Mouse (Mus musculus): ENCODE data around the gene Irgc1. TPM values are rescaled to one million over a fixed set of nuclear protein-coding genes. Genes with fewer than 3 reads are reported as not detected.

The Irgc1 gene
- polyA plus RNA-seq, 1 experiment from 2014 or later = not detected

- no peak for ATAC-seq
- 11% methylated on average over 25 of the region's 27 CpGs for WGBS
- DNase-seq (ENCODE audit: low spot score) = no peak
Observed at GRCm38 (mm10) chr7:24462388-24463319, 10.6 kb upstream of the Irgc1 start, which contains the start of gene Plaur. Gene Plaur, plus strand, starts transcription at chr7:24462484.

GRCm38 (mm10) chr7:24461376-24462051, 9.4 kb upstream of the Irgc1 start:
- WGBS = 74% methylated on average over 14 of the region's 14 CpGs
- H3K9me3 ChIP-seq (replicated peaks; ENCODE audit: control insufficient read depth, low read length) = no peaks in the 10 kb centered on the region
- no peak overlapping the region for H3K4me2 ChIP-seq (ENCODE audit: low read length)
- H3K4me3 ChIP-seq (ENCODE audit: low read depth, low read length) = no peak overlapping the region
- no peaks in the 10 kb centered on the region for H3K36me3 ChIP-seq (ENCODE audit: control insufficient read depth, insufficient read depth, low read length)
- H3K9ac ChIP-seq (ENCODE audit: low read length) = no peak overlapping the region
- H3K27me3 ChIP-seq (replicated peaks; ENCODE audit: control insufficient read depth, insufficient read depth, low read length) = no peaks in the 10 kb centered on the region
- H3K27ac ChIP-seq (ENCODE audit: low read depth, low read length) = no peak overlapping the region
- no peaks in the 10 kb centered on the region for H3K4me1 ChIP-seq (ENCODE audit: control insufficient read depth, insufficient read depth, low read length)
- ATAC-seq (no peak), DNase-seq (ENCODE audit: low spot score) (no peak)

More at GRCm38 (mm10) chr7:24462388-24463319, 10.6 kb upstream of the Irgc1 start, which contains the start of gene Plaur:
- H3K27me3 ChIP-seq (replicated peaks; ENCODE audit: control insufficient read depth, insufficient read depth, low read length) = no peaks in the 10 kb centered on the region
- no peaks in the 10 kb centered on the region for H3K4me1 ChIP-seq (ENCODE audit: control insufficient read depth, insufficient read depth, low read length)
- no peaks in the 10 kb centered on the region for H3K9me3 ChIP-seq (replicated peaks; ENCODE audit: control insufficient read depth, low read length)
- H3K36me3 ChIP-seq (ENCODE audit: control insufficient read depth, insufficient read depth, low read length) = no peaks in the 10 kb centered on the region
- no peak within 1 kb of the TSS for H3K4me3 ChIP-seq (ENCODE audit: low read depth, low read length)
- no peak within 1 kb of the TSS for H3K4me2 ChIP-seq (ENCODE audit: low read length)
- no peak within 1 kb of the TSS for H3K27ac ChIP-seq (ENCODE audit: low read depth, low read length)
- H3K9ac ChIP-seq (ENCODE audit: low read length) = no peak within 1 kb of the TSS

- ATAC-seq (no peak), DNase-seq (ENCODE audit: low spot score) (no peak)
- Histone ChIP-seq H3K4me3 (ENCODE audit: low read depth, low read length) (no peak overlapping the region), H3K27me3 (replicated peaks; ENCODE audit: control insufficient read depth, insufficient read depth, low read length) (no peaks in the 10 kb centered on the region), H3K4me2 (ENCODE audit: low read length) (no peak overlapping the region), H3K4me1 (ENCODE audit: control insufficient read depth, insufficient read depth, low read length) (no peaks in the 10 kb centered on the region), H3K9ac (ENCODE audit: low read length) (no peak overlapping the region), H3K9me3 (replicated peaks; ENCODE audit: control insufficient read depth, low read length) (no peaks in the 10 kb centered on the region), H3K27ac (ENCODE audit: low read depth, low read length) (no peak overlapping the region), H3K36me3 (ENCODE audit: control insufficient read depth, insufficient read depth, low read length) (no peaks in the 10 kb centered on the region)
- 77% methylated on average over 3 of the region's 3 CpGs for WGBS
Observed at GRCm38 (mm10) chr7:24459843-24460242, 7.7 kb upstream of the Irgc1 start.

- WGBS = 87% methylated on average over 5 of the region's 5 CpGs
- DNase-seq (ENCODE audit: low spot score) = no peak
Observed at GRCm38 (mm10) chr7:24459440-24459839, 7.3 kb upstream of the Irgc1 start.

GRCm38 (mm10) chr7:24457726-24458370, 5.8 kb upstream of the Irgc1 start:
- Histone ChIP-seq H3K9ac (ENCODE audit: low read length) (no peak overlapping the region), H3K4me1 (ENCODE audit: control insufficient read depth, insufficient read depth, low read length) (no peaks in the 10 kb centered on the region), H3K4me3 (ENCODE audit: low read depth, low read length) (no peak overlapping the region), H3K27me3 (replicated peaks; ENCODE audit: control insufficient read depth, insufficient read depth, low read length) (no peaks in the 10 kb centered on the region), H3K27ac (ENCODE audit: low read depth, low read length) (no peak overlapping the region), H3K36me3 (ENCODE audit: control insufficient read depth, insufficient read depth, low read length) (no peaks in the 10 kb centered on the region), H3K9me3 (replicated peaks; ENCODE audit: control insufficient read depth, low read length) (no peaks in the 10 kb centered on the region), H3K4me2 (ENCODE audit: low read length) (no peak overlapping the region)
- ATAC-seq (no peak), DNase-seq (ENCODE audit: low spot score) (no peak)
- WGBS = 83% methylated on average over 10 of the region's 10 CpGs

More at GRCm38 (mm10) chr7:24459440-24459839, 7.3 kb upstream of the Irgc1 start:
- Histone ChIP-seq H3K36me3 (ENCODE audit: control insufficient read depth, insufficient read depth, low read length) (no peaks in the 10 kb centered on the region), H3K27me3 (replicated peaks; ENCODE audit: control insufficient read depth, insufficient read depth, low read length) (no peaks in the 10 kb centered on the region), H3K4me1 (ENCODE audit: control insufficient read depth, insufficient read depth, low read length) (no peaks in the 10 kb centered on the region), H3K4me3 (ENCODE audit: low read depth, low read length) (no peak overlapping the region), H3K9ac (ENCODE audit: low read length) (no peak overlapping the region), H3K4me2 (ENCODE audit: low read length) (no peak overlapping the region), H3K27ac (ENCODE audit: low read depth, low read length) (no peak overlapping the region), H3K9me3 (replicated peaks; ENCODE audit: control insufficient read depth, low read length) (no peaks in the 10 kb centered on the region)
- no peak for ATAC-seq

- Histone ChIP-seq H3K4me1 (ENCODE audit: control insufficient read depth, insufficient read depth, low read length) (no peaks in the 10 kb centered on the region), H3K27me3 (replicated peaks; ENCODE audit: control insufficient read depth, insufficient read depth, low read length) (no peaks in the 10 kb centered on the region), H3K27ac (ENCODE audit: low read depth, low read length) (no peak overlapping the region), H3K4me3 (ENCODE audit: low read depth, low read length) (no peak overlapping the region), H3K4me2 (ENCODE audit: low read length) (no peak overlapping the region), H3K36me3 (ENCODE audit: control insufficient read depth, insufficient read depth, low read length) (no peaks in the 10 kb centered on the region), H3K9me3 (replicated peaks; ENCODE audit: control insufficient read depth, low read length) (no peaks in the 10 kb centered on the region), H3K9ac (ENCODE audit: low read length) (no peak overlapping the region)
- WGBS = 89% methylated on average over 5 of the region's 5 CpGs
- DNase-seq (ENCODE audit: low spot score) = no peak
- no peak for ATAC-seq
Observed at GRCm38 (mm10) chr7:24455726-24456125, 3.6 kb upstream of the Irgc1 start.

GRCm38 (mm10) chr7:24454199-24454598, 2.1 kb upstream of the Irgc1 start:
- WGBS = 66% methylated on average over 2 of the region's 2 CpGs
- no peak overlapping the region for H3K4me2 ChIP-seq (ENCODE audit: low read length)
- no peaks in the 10 kb centered on the region for H3K27me3 ChIP-seq (replicated peaks; ENCODE audit: control insufficient read depth, insufficient read depth, low read length)
- H3K4me1 ChIP-seq (ENCODE audit: control insufficient read depth, insufficient read depth, low read length) = no peaks in the 10 kb centered on the region
- ATAC-seq (no peak), DNase-seq (ENCODE audit: low spot score) (no peak)
- H3K27ac ChIP-seq (ENCODE audit: low read depth, low read length) = no peak overlapping the region
- H3K9ac ChIP-seq (ENCODE audit: low read length) = no peak overlapping the region
- no peaks in the 10 kb centered on the region for H3K36me3 ChIP-seq (ENCODE audit: control insufficient read depth, insufficient read depth, low read length)
- H3K4me3 ChIP-seq (ENCODE audit: low read depth, low read length) = no peak overlapping the region
- H3K9me3 ChIP-seq (replicated peaks; ENCODE audit: control insufficient read depth, low read length) = no peaks in the 10 kb centered on the region

GRCm38 (mm10) chr7:24450585-24451017, 1.5 kb downstream of the Irgc1 start:
- 66% methylated on average over 9 of the region's 9 CpGs for WGBS
- no peak overlapping the region for H3K27ac ChIP-seq (ENCODE audit: low read depth, low read length)
- DNase-seq (ENCODE audit: low spot score) (no peak), ATAC-seq (no peak)
- no peaks in the 10 kb centered on the region for H3K9me3 ChIP-seq (replicated peaks; ENCODE audit: control insufficient read depth, low read length)
- no peak overlapping the region for H3K4me2 ChIP-seq (ENCODE audit: low read length)
- H3K4me1 ChIP-seq (ENCODE audit: control insufficient read depth, insufficient read depth, low read length) = no peaks in the 10 kb centered on the region
- no peak overlapping the region for H3K4me3 ChIP-seq (ENCODE audit: low read depth, low read length)
- H3K27me3 ChIP-seq (replicated peaks; ENCODE audit: control insufficient read depth, insufficient read depth, low read length) = no peaks in the 10 kb centered on the region
- no peaks in the 10 kb centered on the region for H3K36me3 ChIP-seq (ENCODE audit: control insufficient read depth, insufficient read depth, low read length)
- no peak overlapping the region for H3K9ac ChIP-seq (ENCODE audit: low read length)
